Mouse (Mus musculus): ENCODE results near the gene Podxl. TPM values are rescaled to one million over a fixed set of nuclear protein-coding genes. Genes with fewer than 3 reads are reported as not detected.
A peak's percentile ranks its signal among the peaks of the same experiment; 100 is the strongest.

Podxl gene
- total RNA-seq (2021) = 10 to 100 TPM; 39.4 to 59.5 TPM
- long read RNA-seq, experiment 1, full-length matches to known transcripts = 1 of 23 reads
- long read RNA-seq, experiment 1, partial matches to known transcripts = 0 of 23 reads
- long read RNA-seq, experiment 1, other reads (novel, unspliced or antisense) = 22 of 23 reads
- long read RNA-seq, experiment 2, partial matches to known transcripts = 0 of 5 reads
- long read RNA-seq, experiment 2, other reads (novel, unspliced or antisense) = 5 of 5 reads

- DNase-seq = peak; percentile 90 to 92
Observed at GRCm38 (mm10) chr6:31563235-31564181, at the start of gene Podxl. Gene Podxl (minus strand): TSS chr6:31563981.

DNA sequence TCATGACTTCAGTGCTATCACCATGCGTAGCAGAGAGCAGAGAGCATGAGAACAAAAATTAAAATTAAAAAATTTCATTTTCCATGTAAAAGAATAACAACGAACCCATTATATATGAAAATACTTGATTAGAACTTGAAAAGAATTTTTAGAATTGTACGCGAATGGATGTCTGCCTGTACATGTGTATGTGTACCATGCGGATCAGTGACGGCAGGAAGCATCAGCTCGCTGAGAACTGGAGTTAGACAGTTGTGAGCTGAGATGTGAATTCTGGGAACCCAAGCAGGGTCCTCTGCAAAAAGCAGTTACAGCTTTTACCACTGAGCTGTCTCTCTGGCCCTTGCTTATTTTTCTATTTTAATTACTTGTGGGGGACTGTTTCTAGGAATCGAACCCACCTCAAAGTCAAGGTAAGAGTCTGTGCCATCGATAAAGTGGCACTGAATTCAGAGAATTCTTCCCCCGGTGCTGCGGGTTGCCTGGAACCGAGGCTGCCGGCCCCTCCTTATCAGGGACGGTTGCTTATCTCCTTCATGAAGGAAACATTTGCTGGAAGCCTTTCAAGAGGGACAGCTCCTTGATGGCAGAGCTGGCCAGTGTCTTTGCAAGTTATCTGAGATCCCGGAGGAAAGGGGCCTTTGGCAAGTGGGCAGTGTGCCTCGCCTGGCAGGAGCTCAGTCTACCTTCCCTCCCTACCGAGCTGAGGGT lies 48.9 kb upstream of the Podxl start:
- DNase-seq = peak in 1 of 2 experiments; percentile 41

- DNase-seq = peak in 1 of 2 experiments; percentile 23
Observed at GRCm38 (mm10) chr6:31606429-31606828, 42.6 kb upstream of the Podxl start.

GRCm38 (mm10) chr6:31604629-31605265 lies 41.0 kb upstream of the Podxl start:
- DNase-seq = no peak

GRCm38 (mm10) chr6:31602489-31602888 lies 38.7 kb upstream of the Podxl start:
- no peak for DNase-seq

GRCm38 (mm10) chr6:31601131-31601530 lies 37.4 kb upstream of the Podxl start:
- no peak for DNase-seq

DNA sequence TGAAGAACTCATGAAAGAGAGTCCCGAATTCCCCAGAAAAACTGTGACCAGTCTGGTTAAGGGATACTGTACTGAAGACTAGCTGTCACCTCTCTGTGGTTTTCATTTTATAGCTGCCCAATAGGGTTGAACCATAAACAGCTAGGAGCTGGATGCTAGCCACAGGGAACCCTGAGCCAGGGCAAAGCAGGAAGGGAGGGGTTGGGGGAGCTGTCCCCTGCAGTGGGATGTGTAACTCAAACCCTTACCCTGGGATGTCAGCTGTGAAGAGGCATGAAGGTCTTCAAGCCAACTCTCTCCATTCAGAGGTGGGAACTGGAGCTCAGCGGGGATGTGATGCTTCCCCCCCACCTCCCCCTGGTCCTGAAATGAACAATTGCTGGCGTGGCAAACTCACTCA lies 36.1 kb upstream of the Podxl start:
- DNase-seq = no peak

DNA sequence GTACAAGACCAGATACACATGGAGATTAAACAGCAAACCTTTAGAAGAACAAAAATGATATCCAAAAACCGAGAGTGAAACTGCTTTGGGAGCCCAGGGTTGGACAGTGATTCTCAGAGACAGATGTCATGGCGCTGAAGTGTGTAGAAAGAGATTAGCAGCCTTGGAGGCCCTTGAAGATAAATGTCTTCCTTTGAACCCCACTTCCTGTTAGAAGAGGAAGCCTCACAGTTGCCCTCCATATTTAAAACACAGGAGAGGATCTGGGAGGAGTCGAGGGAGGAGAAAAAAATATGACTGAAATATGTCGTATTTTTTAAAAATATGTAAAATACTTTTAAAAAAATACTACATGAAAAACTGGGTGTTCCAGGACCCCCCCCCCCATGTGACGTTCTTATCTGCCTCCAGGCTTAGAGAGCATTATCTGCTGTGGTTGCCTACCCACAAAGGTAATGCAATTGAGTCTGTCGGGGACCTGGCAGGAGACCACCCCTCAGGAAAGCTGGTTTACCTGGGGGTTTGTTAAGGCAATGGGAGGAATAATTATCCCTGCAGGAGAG lies 34.6 kb upstream of the Podxl start:
- DNase-seq = no peak

DNA sequence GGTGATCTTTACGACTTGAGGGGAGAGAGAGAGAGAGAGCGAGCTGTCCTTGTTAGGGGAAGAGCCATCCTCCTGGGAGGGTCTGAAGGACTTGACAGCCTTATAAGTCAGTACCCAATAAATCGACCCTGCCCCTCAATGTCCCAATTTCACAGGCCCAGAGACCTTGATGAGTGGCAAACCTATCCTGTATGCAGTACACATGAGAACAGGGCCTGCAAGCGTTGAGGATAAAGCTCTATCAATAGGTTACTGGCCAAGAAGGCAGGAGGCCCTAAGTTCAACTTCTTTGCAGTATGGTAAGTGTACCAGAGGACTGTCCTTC lies 33.3 kb upstream of the Podxl start:
- no peak for DNase-seq

DNA sequence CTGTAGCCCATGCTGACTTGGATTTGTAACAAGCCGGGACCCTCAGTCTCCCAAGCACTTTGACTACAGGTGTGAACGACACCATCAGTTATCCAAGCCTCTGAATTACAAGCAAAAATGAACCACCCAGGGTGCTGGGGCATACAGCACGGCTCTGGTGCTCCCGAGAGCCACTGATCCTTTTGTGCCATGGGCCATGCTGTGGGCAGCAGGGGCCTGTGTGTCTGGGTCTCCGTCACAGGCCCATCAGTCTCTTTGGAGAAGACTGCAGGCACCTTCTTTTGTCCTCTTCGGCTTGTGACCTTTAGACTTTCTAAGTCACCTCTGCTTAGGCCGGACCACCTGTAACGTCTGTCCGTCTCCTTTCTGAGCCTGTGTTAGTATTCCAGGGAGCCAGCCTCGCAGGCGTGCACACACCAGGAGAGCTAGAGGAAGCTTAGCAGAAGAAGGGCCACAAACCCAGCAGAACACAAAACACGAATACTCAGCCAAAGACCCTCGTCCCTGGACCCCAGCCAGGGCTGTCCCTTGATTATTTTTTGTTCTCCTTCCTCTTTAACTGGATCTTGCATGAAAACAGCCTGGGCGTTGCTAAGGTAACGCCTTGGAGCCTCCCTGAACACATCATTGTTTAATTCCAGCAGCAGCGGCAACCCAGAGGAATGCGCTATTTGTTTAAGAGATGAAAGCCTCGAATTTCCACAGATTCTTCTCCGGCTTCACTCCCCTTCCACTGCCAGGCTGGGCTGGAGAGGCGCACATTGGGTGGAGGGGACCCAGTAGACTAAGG lies 32.8 kb upstream of the Podxl start:
- no peak for DNase-seq

- peak in 1 of 2 experiments; percentile 51 for DNase-seq
Observed at GRCm38 (mm10) chr6:31592579-31593238, 28.9 kb upstream of the Podxl start.

- no peak for DNase-seq
Observed at GRCm38 (mm10) chr6:31592128-31592527, 28.3 kb upstream of the Podxl start.

- no peak for DNase-seq
Observed at GRCm38 (mm10) chr6:31591676-31592075, 27.9 kb upstream of the Podxl start.

DNA sequence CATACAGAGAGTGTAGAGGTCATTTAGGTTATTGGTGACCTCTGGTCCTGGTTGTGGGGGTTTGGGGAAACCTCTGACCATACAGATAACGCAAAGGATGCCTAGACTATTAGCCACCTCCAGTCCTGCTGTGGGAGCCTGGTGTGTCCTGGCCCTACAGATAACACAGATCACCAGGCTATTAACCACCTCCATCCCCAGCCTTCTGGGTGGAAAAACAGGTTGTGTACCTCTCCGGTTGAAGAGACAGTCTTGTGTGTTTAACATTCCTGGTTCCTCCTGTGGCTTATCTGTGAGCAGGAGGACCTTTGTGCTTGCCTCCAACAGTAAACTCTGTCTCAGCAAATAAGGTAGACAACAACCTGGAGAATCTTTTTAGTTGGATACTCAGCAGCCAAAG lies 27.0 kb upstream of the Podxl start:
- no peak for DNase-seq

GRCm38 (mm10) chr6:31589268-31589667 lies 25.5 kb upstream of the Podxl start:
- DNase-seq = peak; percentile 30 to 47

DNA sequence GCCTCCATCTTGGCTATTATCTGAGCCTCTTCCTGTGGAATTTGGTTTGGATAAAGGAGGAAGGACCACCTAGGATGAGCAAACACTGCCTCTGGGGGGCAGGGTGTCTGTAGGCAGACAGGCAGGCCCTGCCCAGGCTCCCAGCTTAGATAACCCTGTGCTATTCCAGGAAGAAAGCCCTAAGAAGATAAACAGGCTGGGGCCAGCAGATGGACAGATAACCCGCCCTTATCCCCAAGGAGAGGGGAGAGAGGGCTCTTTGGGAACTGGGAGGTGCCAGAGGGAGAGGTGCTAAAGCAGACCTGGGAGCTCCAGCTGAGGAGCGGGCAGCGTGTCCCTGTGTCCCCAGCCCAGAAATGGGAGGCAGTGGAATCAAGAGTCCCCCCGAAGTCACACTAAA lies 23.9 kb upstream of the Podxl start:
- no peak for DNase-seq

DNA sequence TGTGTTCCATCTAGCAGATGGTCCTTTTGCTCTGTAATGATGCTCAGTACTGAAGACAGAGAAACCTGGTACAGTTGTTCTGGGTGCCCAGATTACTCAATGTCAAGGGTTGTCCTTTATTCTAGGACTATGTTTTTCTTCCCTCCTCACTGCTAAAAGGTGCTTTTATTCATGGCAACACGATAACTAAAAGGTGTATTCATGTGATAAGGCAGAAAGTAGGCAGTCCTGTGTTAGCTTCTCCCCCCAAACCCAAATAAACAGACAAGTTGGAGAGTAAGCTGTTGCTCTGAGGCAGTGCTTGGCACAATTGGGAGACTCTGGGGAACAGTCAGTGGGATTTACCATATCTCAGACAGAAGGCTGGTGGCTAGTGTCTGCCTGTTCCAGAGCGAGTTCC lies 22.3 kb upstream of the Podxl start:
- no peak for DNase-seq

DNA sequence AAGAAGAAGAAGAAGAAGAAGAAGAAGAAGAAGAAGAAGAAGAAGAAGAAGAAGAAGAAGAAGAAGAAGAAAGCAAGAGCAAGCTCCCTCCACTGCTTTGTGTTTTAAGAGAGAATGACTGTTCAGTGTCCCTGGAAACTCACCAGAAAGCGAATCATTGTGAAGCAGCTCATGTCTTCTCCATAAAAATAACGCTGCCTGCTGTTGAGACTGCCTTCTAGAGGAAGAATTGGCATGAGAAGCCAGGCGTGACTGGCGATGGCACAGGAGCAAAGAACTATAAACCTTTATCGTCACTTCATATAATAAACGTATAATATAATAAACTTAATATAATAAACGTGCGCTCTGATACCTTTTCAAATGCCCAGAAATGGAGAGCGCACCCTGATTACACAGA lies 12.4 kb upstream of the Podxl start:
- DNase-seq = no peak

DNA sequence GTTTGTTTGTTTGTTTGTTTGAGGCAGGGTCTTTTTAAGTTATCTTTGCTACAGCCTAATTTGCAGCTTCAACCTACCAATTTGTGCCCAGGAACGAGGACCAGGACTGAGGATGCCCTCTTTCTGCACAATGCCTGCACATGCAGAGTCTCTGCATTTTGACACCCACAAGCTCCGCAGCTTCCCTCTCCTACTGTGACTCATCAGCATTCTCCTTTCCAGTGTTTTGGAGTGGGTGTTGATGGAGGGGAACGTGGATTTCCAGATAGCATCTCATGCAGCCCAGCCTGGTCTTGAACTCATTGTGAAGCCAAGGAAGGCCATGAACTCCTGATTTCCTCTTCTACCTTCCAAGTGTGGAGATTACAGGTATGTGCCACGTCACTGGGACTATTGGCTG lies 11.3 kb upstream of the Podxl start:
- no peak for DNase-seq

DNA sequence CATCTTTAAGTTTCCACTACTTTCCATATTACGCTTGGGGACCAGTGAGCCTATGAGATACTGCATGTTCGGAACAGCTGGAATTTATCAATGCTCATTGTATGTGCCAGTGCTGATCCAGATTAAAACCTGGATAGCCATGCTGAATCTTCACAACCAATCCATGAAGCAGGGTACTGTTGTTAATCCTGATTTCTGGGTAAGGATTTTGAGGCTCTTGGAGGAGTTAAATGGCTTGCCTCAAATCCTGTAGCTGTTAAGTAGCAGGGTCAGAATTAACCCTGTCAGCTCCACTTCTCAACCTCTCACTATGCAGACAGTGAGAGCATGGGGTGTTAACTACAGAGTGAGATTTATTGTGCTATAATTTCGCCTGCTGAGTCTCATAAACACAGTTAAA lies 7.7 kb upstream of the Podxl start:
- no peak for DNase-seq

Data from adrenal gland, postnatal 36 days (tissue).